Mouse (Mus musculus): Measurements from ENCODE around the gene Rad9b. TPM values are rescaled to one million over a fixed set of nuclear protein-coding genes. Genes with fewer than 3 reads are reported as not detected.
"Not testable (repeated sequence)": the region's sequence is repeated elsewhere in the genome, so short reads cannot be mapped to it uniquely, and the experiment has no call there.

The Rad9b gene
- polyA plus RNA-seq, 1 experiment from 2014 or later: 11.7 TPM

DNA sequence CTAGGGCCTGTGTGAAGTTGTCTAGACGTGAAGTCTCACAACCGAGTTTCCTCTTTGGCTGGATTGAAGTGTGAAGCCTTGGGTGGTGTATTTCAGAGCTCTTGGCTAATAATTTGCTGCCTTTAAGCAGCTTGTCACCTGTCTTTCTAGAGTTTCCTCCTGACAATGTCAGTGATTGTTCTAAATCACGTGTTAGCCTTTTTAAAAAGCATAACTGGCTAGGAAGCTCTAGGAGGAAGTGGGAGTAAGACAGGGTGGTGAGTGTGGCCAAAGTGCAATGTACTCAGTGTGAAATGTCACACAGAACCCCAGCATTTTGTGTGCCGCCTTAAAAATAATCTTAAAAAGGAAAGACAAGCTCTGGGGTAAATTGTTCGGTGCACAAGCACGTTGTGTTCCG, 10.3 kb downstream of the Rad9b start:
- Histone ChIP-seq H3K9me3 (replicated peaks) (no peaks in the 10 kb centered on the region), H3K4me3 (no peak overlapping the region), H3K36me3 (no peaks in the 10 kb centered on the region), H3K27me3 (ENCODE audit: low read depth, poor library complexity, severe bottlenecking) (peaks cover 4% of the 10 kb centered on the region; the same call in 1 of the 2 replicates), H3K27ac (no peak overlapping the region), H3K4me1 (no peaks in the 10 kb centered on the region)
- WGBS: 62% methylated on average over 7 of the region's 7 CpGs
- no peak for DNase-seq (ENCODE audit: low spot score)

DNA sequence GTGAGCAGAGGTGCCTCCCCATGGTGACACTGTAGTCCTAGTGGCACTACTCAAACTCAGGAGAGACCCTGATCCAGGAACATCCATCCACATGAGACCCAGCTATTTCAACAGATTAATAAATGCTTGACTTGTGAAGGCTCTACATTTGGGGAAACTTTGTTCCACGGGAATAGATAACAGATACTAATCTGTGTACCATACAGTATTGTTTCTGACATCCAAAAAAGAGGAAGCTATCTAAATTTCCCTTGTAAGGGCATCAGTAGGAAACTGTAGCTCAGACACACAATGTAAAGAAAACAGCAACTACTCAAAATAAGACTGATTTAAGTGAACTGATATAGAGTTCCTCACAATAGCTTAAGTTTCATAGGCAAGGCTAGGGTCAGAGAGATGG, 11.2 kb downstream of the Rad9b start:
- H3K9me3 ChIP-seq (replicated peaks): no peaks in the 10 kb centered on the region
- 87% methylated on average over 1 of the region's 1 CpGs for WGBS
- H3K4me1 ChIP-seq: no peaks in the 10 kb centered on the region
- no peak for DNase-seq (ENCODE audit: low spot score)
- no peak overlapping the region for H3K27ac ChIP-seq
- H3K4me3 ChIP-seq: no peak overlapping the region
- H3K36me3 ChIP-seq: no peaks in the 10 kb centered on the region
- H3K27me3 ChIP-seq (ENCODE audit: low read depth, poor library complexity, severe bottlenecking): peaks cover 4% of the 10 kb centered on the region; the same call in 1 of the 2 replicates

DNA sequence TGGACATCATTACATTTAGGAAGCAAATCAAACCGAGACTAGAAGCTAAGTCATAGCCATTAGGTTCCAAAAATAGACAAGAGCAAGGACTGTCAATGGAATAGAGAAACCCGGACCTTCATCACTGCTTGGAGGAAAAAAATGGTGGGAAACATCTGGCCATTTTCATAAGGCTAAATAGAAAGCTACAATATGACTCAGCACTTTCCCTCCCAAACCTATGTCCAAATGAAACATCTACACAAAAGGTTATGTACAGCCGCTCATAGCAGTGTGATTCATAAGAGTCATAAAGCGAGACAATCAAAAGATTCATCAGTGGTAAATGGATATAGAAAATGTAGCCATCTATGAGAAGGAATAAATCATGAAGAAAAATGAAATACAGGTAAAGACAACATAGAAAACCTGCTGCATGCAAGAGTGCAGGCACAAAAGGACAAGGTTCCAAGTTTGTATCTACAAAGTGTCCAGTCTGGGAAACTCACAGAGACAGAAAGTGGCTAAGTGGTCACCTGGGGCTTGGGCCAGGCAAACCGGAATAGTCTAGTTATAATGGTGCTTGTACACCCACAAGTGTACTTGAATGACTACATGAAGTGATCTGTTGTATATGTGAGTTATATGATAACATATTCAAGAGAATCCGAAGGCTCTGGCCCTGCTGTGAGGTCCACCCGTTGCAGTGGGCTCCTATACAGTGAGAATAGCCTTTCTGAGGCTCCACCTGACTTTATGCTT, 17.3 kb downstream of the Rad9b start:
- Histone ChIP-seq H3K36me3 (no peaks in the 10 kb centered on the region), H3K9me3 (replicated peaks) (no peaks in the 10 kb centered on the region), H3K4me3 (no peak overlapping the region), H3K27ac (no peak overlapping the region), H3K27me3 (ENCODE audit: low read depth, poor library complexity, severe bottlenecking) (no peaks in the 10 kb centered on the region), H3K4me1 (no peaks in the 10 kb centered on the region)
- WGBS: 95% methylated on average over 7 of the region's 7 CpGs
- no peak for DNase-seq (ENCODE audit: low spot score)

GRCm38 (mm10) chr5:122334682-122335081, 19.4 kb downstream of the Rad9b start:
- no peaks in the 10 kb centered on the region for H3K4me1 ChIP-seq
- no peak overlapping the region for H3K27ac ChIP-seq
- no peaks in the 10 kb centered on the region for H3K9me3 ChIP-seq (replicated peaks)
- H3K36me3 ChIP-seq: no peaks in the 10 kb centered on the region
- 75% methylated on average over 3 of the region's 3 CpGs for WGBS
- no peak overlapping the region for H3K4me3 ChIP-seq
- no peak for DNase-seq (ENCODE audit: low spot score)
- no peaks in the 10 kb centered on the region for H3K27me3 ChIP-seq (ENCODE audit: low read depth, poor library complexity, severe bottlenecking)

GRCm38 (mm10) chr5:122330269-122330668, 23.8 kb downstream of the Rad9b start:
- WGBS: 95% methylated on average over 4 of the region's 4 CpGs
- no peaks in the 10 kb centered on the region for H3K27me3 ChIP-seq (ENCODE audit: low read depth, poor library complexity, severe bottlenecking)

DNA sequence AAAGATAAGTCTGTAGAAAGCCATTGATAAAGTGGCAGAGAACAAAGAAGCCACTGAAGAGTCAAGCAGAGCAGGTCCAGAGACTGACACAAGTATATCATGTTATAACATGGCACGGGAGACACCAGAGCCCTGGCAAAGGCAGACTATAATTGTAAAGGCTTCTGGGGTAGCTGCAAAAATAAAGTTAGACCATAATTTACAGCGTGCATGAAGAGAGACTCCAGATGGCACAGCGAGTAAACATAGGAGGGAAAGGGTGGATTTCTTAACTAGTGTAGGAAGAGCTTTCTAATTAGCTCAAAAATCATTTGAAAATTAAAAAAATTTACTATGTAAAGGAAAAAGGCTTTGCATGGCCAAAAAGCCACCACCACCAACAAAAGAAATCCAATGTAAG, 26.8 kb downstream of the Rad9b start:
- DNase-seq (ENCODE audit: low spot score): no peak
- peaks cover 45% of the 10 kb centered on the region for H3K36me3 ChIP-seq
- H3K27ac ChIP-seq: no peak overlapping the region
- no peaks in the 10 kb centered on the region for H3K27me3 ChIP-seq (ENCODE audit: low read depth, poor library complexity, severe bottlenecking)
- no peak overlapping the region for H3K4me3 ChIP-seq
- no peaks in the 10 kb centered on the region for H3K9me3 ChIP-seq (replicated peaks)
- no peaks in the 10 kb centered on the region for H3K4me1 ChIP-seq
- 93% methylated on average over 3 of the region's 3 CpGs for WGBS

More at GRCm38 (mm10) chr5:122330269-122330668, 23.8 kb downstream of the Rad9b start:
- no peak for DNase-seq (ENCODE audit: low spot score)
- Histone ChIP-seq H3K27ac (no peak overlapping the region), H3K9me3 (replicated peaks) (no peaks in the 10 kb centered on the region), H3K36me3 (peaks cover 29% of the 10 kb centered on the region), H3K4me1 (no peaks in the 10 kb centered on the region), H3K4me3 (no peak overlapping the region)

DNA sequence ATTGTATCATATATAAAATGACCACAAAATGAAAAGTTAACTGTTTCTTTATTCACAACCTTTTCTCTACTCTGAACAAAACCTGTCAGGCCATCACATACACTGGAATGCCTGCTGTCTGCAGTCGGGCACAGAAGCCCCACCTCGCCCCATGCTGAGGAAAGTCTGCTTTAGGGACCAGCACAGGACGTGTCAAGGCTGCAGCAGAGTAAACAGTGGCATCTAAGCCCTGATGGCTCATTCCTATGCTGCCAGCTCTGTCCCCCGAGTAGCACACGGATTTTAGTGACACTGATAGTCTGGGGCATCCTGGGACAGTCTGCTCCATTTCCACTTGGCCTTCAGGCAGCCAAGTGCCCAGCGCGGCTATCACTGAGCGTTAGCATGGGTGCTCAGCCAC, 28.6 kb downstream of the Rad9b start:
- H3K4me3 ChIP-seq: no peak overlapping the region

GRCm38 (mm10) chr5:122324608-122325431, 29.2 kb downstream of the Rad9b start:
- no peak for DNase-seq (ENCODE audit: low spot score)
- Histone ChIP-seq H3K9me3 (replicated peaks) (no peaks in the 10 kb centered on the region), H3K27ac (no peak overlapping the region), H3K4me3 (no peak overlapping the region), H3K4me1 (no peaks in the 10 kb centered on the region), H3K27me3 (ENCODE audit: low read depth, poor library complexity, severe bottlenecking) (no peaks in the 10 kb centered on the region), H3K36me3 (peaks cover 68% of the 10 kb centered on the region)
- 92% methylated on average over 23 of the region's 23 CpGs for WGBS

More for the DNA sequence above, 28.6 kb downstream of the Rad9b start:
- no peaks in the 10 kb centered on the region for H3K27me3 ChIP-seq (ENCODE audit: low read depth, poor library complexity, severe bottlenecking)
- H3K9me3 ChIP-seq (replicated peaks): no peaks in the 10 kb centered on the region
- H3K27ac ChIP-seq: no peak overlapping the region
- H3K4me1 ChIP-seq: no peaks in the 10 kb centered on the region
- peaks cover 62% of the 10 kb centered on the region for H3K36me3 ChIP-seq
- DNase-seq (ENCODE audit: low spot score): no peak
- WGBS: 92% methylated on average over 8 of the region's 8 CpGs

GRCm38 (mm10) chr5:122323523-122323922, 30.5 kb downstream of the Rad9b start:
- 85% methylated on average over 8 of the region's 8 CpGs for WGBS
- Histone ChIP-seq H3K4me1 (no peaks in the 10 kb centered on the region), H3K4me3 (no peak overlapping the region), H3K36me3 (peaks cover 75% of the 10 kb centered on the region), H3K27ac (no peak overlapping the region), H3K9me3 (replicated peaks) (no peaks in the 10 kb centered on the region), H3K27me3 (ENCODE audit: low read depth, poor library complexity, severe bottlenecking) (no peaks in the 10 kb centered on the region)
- no peak for DNase-seq (ENCODE audit: low spot score)

DNA sequence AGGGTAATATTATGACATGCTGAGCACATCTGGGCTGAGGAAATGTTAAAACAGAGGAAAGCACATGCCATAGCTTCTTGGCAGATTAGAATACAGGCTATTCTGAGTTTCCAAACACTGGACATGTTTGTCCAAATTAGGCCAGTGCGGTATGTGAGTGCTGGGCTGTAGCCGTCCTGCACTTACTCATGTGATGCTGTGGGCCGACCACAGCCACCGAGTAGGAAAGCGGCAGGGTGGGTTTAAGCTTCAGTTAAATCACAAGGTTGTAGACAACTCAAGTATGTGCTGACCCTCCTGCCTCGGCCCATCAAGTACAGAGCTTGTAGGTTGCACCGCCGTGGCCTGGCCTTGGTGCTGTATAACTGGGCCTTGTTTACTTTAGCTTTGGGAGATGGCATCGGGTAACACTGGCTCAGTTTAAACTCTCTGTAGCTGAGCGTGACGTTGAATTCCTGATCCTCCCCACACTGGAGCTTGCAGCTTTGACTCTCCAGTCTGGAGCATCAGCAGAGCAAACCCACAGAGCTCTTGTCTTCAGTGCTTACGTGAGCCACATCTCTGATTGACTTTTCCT, 33.7 kb downstream of the Rad9b start:
- no peak for DNase-seq (ENCODE audit: low spot score)
- peaks cover 77% of the 10 kb centered on the region for H3K36me3 ChIP-seq
- no peak overlapping the region for H3K27ac ChIP-seq

GRCm38 (mm10) chr5:122319474-122320204, 34.4 kb downstream of the Rad9b start:
- H3K9me3 ChIP-seq (replicated peaks): no peaks in the 10 kb centered on the region
- no peak overlapping the region for H3K4me3 ChIP-seq
- H3K4me1 ChIP-seq: no peaks in the 10 kb centered on the region
- H3K27ac ChIP-seq: no peak overlapping the region
- peaks cover 77% of the 10 kb centered on the region for H3K36me3 ChIP-seq
- no peaks in the 10 kb centered on the region for H3K27me3 ChIP-seq (ENCODE audit: low read depth, poor library complexity, severe bottlenecking)
- WGBS: 85% methylated on average over 14 of the region's 14 CpGs
- no peak for DNase-seq (ENCODE audit: low spot score)

More for the DNA sequence above, 33.7 kb downstream of the Rad9b start:
- H3K9me3 ChIP-seq (replicated peaks): no peaks in the 10 kb centered on the region
- no peaks in the 10 kb centered on the region for H3K4me1 ChIP-seq
- WGBS: 68% methylated on average over 12 of the region's 12 CpGs
- no peaks in the 10 kb centered on the region for H3K27me3 ChIP-seq (ENCODE audit: low read depth, poor library complexity, severe bottlenecking)
- H3K4me3 ChIP-seq: no peak overlapping the region

- H3K9me3 ChIP-seq (replicated peaks); H3K4me1 ChIP-seq; DNase-seq (ENCODE audit: low spot score); H3K27me3 ChIP-seq (ENCODE audit: low read depth, poor library complexity, severe bottlenecking); H3K4me3 ChIP-seq; H3K27ac ChIP-seq: not testable (repeated sequence)
- peaks cover 76% of the 10 kb centered on the region for H3K36me3 ChIP-seq
- 85% methylated on average over 3 of the region's 3 CpGs for WGBS
Observed at GRCm38 (mm10) chr5:122318976-122319375, 35.1 kb downstream of the Rad9b start.

All from limb, embryonic 10.5 days (tissue).